Mouse (Mus musculus) forebrain, embryonic 11.5 days (tissue): Measurements from ENCODE around the gene Dab1. TPM values are rescaled to one million over a fixed set of nuclear protein-coding genes. Genes with fewer than 3 reads are reported as not detected.

ENCODE experiments used
- ATAC-seq: fragments of 200-750 bp; cut with Nextera tagmentation; replicated peaks from 2 replicates; pipeline ENCODE4 v1.8.0; 2017; ENCODE audit warnings: moderate TSS enrichment; ENCODE audit not compliant: low FRiP score
- DNase-seq: peaks from one replicate; pipeline ENCODE4 v3.0.0-alpha.2; 2017; ENCODE audit warnings: low spot score
- H3K27ac ChIP-seq: fragments of 300-500 bp; sonication (generic); 2 replicates; pipeline ENCODE4 v1.5.1; 2014; ENCODE audit warnings: low read depth, low read length
- H3K27me3 ChIP-seq: fragments of 300-500 bp; sonication (generic); 2 replicates; pipeline ENCODE4 v1.6.1; 2014; ENCODE audit warnings: mild to moderate bottlenecking, low read length, mixed read lengths; ENCODE audit not compliant: control insufficient read depth, insufficient read depth
- H3K36me3 ChIP-seq: fragments of 300-500 bp; sonication (generic); 2 replicates; pipeline ENCODE4 v1.6.1; 2014; ENCODE audit warnings: mild to moderate bottlenecking, low read length, moderate library complexity, mixed read lengths; ENCODE audit not compliant: control insufficient read depth, insufficient read depth
- H3K4me1 ChIP-seq: fragments of 300-500 bp; sonication (generic); replicated peaks from 2 replicates; pipeline ENCODE4 v1.6.1; 2014; ENCODE audit warnings: low read length, mixed read lengths; ENCODE audit not compliant: control insufficient read depth, insufficient read depth
- H3K4me2 ChIP-seq: fragments of 300-500 bp; sonication (generic); 2 replicates; pipeline ENCODE4 v1.6.1; 2014; ENCODE audit warnings: low read depth, mild to moderate bottlenecking, low read length, moderate library complexity, mixed read lengths; ENCODE audit not compliant: severe bottlenecking
- H3K4me3 ChIP-seq: fragments of 300-500 bp; sonication (generic); 2 replicates; pipeline ENCODE4 v1.5.1; 2014; ENCODE audit warnings: low read depth, low read length
- H3K9ac ChIP-seq: fragments of 300-500 bp; sonication (generic); 2 replicates; pipeline ENCODE4 v1.6.1; 2014; ENCODE audit warnings: low read length
- H3K9me3 ChIP-seq: fragments of 300-500 bp; sonication (generic); 2 replicates; pipeline ENCODE4 v1.6.1; 2016; ENCODE audit warnings: low read length, mixed read lengths; ENCODE audit not compliant: control insufficient read depth
- WGBS: fragments of 180-500 bp; shearing (Covaris S2); extraction: QIAGEN DNeasy Blood & Tissue Kit; methylation state at CpG from one replicate; pipeline ENCODE4 v1.1.7; 2014; 5-methylcytosine and 5-hydroxymethylcytosine counted together
- polyA plus RNA-seq: library from polyadenylated mRNA; unstranded; fragments of >200 nt; fragmentation: Nextera tagmentation; extraction: Ambion mirVana; gene quantifications from 2 replicates; pipeline ENCODE4 v1.2.1, GENCODE M21; 2014

Gene Dab1
- polyA plus RNA-seq, 1 experiment from 2014 or later = 51.6 TPM

GRCm38 (mm10) chr4:103751249-103751855 is 132.2 kb downstream of the Dab1 start:
- Histone ChIP-seq H3K27ac (no peak overlapping the region), H3K4me2 (no peak overlapping the region), H3K36me3 (no peaks in the 10 kb centered on the region), H3K9me3 (no peaks in the 10 kb centered on the region), H3K27me3 (no peaks in the 10 kb centered on the region), H3K9ac (no peak overlapping the region), H3K4me1 (no peaks in the 10 kb centered on the region), H3K4me3 (no peak overlapping the region)
- DNase-seq (no peak), ATAC-seq (no peak)
- 59% methylated on average over 4 of the region's 4 CpGs for WGBS

- DNase-seq = no peak
- Histone ChIP-seq H3K27me3 (peaks cover 2% of the 10 kb centered on the region; the same call in 1 of the 2 replicates), H3K9ac (no peak overlapping the region), H3K27ac (no peak overlapping the region), H3K9me3 (no peaks in the 10 kb centered on the region), H3K4me1 (no peaks in the 10 kb centered on the region), H3K36me3 (no peaks in the 10 kb centered on the region), H3K4me2 (no peak overlapping the region), H3K4me3 (no peak overlapping the region)
- 81% methylated on average over 7 of the region's 7 CpGs for WGBS
- ATAC-seq = no peak
These were observed 135.4 kb downstream of the Dab1 start for GRCm38 (mm10) chr4:103754561-103754960.

- no peak overlapping the region for H3K27ac ChIP-seq
- WGBS = 26% methylated on average over 3 of the region's 3 CpGs
- H3K9ac ChIP-seq = no peak overlapping the region
- H3K4me3 ChIP-seq = no peak overlapping the region
- H3K9me3 ChIP-seq = no peaks in the 10 kb centered on the region
- peak; percentile 76 for ATAC-seq
- no peak overlapping the region for H3K4me2 ChIP-seq
- no peaks in the 10 kb centered on the region for H3K36me3 ChIP-seq
- DNase-seq = no peak
- peaks cover 2% of the 10 kb centered on the region; the same call in 1 of the 2 replicates for H3K27me3 ChIP-seq
- H3K4me1 ChIP-seq = no peaks in the 10 kb centered on the region
These were observed 138.1 kb downstream of the Dab1 start for GRCm38 (mm10) chr4:103757241-103757640.

GRCm38 (mm10) chr4:103762416-103762815 is 143.3 kb downstream of the Dab1 start:
- WGBS = 89% methylated on average over 11 of the region's 11 CpGs
- no peak overlapping the region for H3K4me3 ChIP-seq
- no peak overlapping the region for H3K9ac ChIP-seq
- no peak overlapping the region for H3K27ac ChIP-seq
- H3K36me3 ChIP-seq = no peaks in the 10 kb centered on the region
- H3K4me2 ChIP-seq = no peak overlapping the region
- no peaks in the 10 kb centered on the region for H3K4me1 ChIP-seq
- no peak for ATAC-seq
- no peak for DNase-seq
- H3K27me3 ChIP-seq = peaks cover 2% of the 10 kb centered on the region; the same call in 1 of the 2 replicates
- no peaks in the 10 kb centered on the region for H3K9me3 ChIP-seq

GRCm38 (mm10) chr4:103775712-103776111 is 156.6 kb downstream of the Dab1 start:
- no peak overlapping the region for H3K4me3 ChIP-seq
- WGBS = 86% methylated on average over 4 of the region's 4 CpGs
- H3K27ac ChIP-seq = no peak overlapping the region
- H3K4me1 ChIP-seq = no peaks in the 10 kb centered on the region
- no peak for DNase-seq
- no peaks in the 10 kb centered on the region for H3K9me3 ChIP-seq
- ATAC-seq = no peak
- H3K36me3 ChIP-seq = no peaks in the 10 kb centered on the region
- H3K27me3 ChIP-seq = no peaks in the 10 kb centered on the region
- H3K9ac ChIP-seq = no peak overlapping the region
- H3K4me2 ChIP-seq = no peak overlapping the region

- WGBS = 76% methylated on average over 4 of the region's 4 CpGs
- Histone ChIP-seq H3K36me3 (no peaks in the 10 kb centered on the region), H3K9me3 (no peaks in the 10 kb centered on the region), H3K4me3 (no peak overlapping the region), H3K27ac (no peak overlapping the region), H3K9ac (no peak overlapping the region), H3K27me3 (no peaks in the 10 kb centered on the region), H3K4me2 (no peak overlapping the region), H3K4me1 (no peaks in the 10 kb centered on the region)
- ATAC-seq (no peak), DNase-seq (no peak)
These were observed 162.2 kb downstream of the Dab1 start for GRCm38 (mm10) chr4:103781398-103781797.

GRCm38 (mm10) chr4:103783561-103784247 is 164.5 kb downstream of the Dab1 start:
- H3K4me1 ChIP-seq = no peaks in the 10 kb centered on the region
- H3K4me3 ChIP-seq = no peak overlapping the region
- H3K27ac ChIP-seq = no peak overlapping the region
- H3K9me3 ChIP-seq = no peaks in the 10 kb centered on the region
- ATAC-seq = no peak
- H3K4me2 ChIP-seq = no peak overlapping the region
- H3K9ac ChIP-seq = no peak overlapping the region
- no peak for DNase-seq
- H3K36me3 ChIP-seq = no peaks in the 10 kb centered on the region
- 94% methylated on average over 7 of the region's 7 CpGs for WGBS
- H3K27me3 ChIP-seq = no peaks in the 10 kb centered on the region

GRCm38 (mm10) chr4:103793589-103794312 is 174.6 kb downstream of the Dab1 start:
- no peaks in the 10 kb centered on the region for H3K9me3 ChIP-seq
- H3K27me3 ChIP-seq = no peaks in the 10 kb centered on the region
- DNase-seq = no peak
- no peak overlapping the region for H3K27ac ChIP-seq
- no peak overlapping the region for H3K9ac ChIP-seq
- no peak for ATAC-seq
- H3K4me2 ChIP-seq = no peak overlapping the region
- no peaks in the 10 kb centered on the region for H3K4me1 ChIP-seq
- no peaks in the 10 kb centered on the region for H3K36me3 ChIP-seq
- no peak overlapping the region for H3K4me3 ChIP-seq
- 90% methylated on average over 8 of the region's 8 CpGs for WGBS
